Mouse (Mus musculus): ENCODE data around the gene Ttll10. TPM values are rescaled to one million over a fixed set of nuclear protein-coding genes. Genes with fewer than 3 reads are reported as not detected.

The Ttll10 gene
- polyA plus RNA-seq, 1 experiment, result not detected

- no peak overlapping the region for H3K4me3 ChIP-seq (replicated peaks; ENCODE audit: control insufficient read depth, low read depth, low read length)
- TF ChIP-seq CTCF (IDR thresholded peaks at IDR 0.05; ENCODE audit: control insufficient read depth, insufficient read depth, low read length) (no peak), POLR2A (IDR thresholded peaks at IDR 0.05; ENCODE audit: borderline replicate concordance, control insufficient read depth, low read depth, low read length) (no peak)
- peaks cover 14% of the 10 kb centered on the region for H3K4me1 ChIP-seq (ENCODE audit: control insufficient read depth, insufficient read depth, low read length)
- 86% methylated on average over 7 of the region's 7 CpGs for WGBS
- no peak overlapping the region for H3K27ac ChIP-seq (ENCODE audit: control insufficient read depth, insufficient read depth, low read depth, low read length, poor library complexity)
Observed at GRCm38 (mm10) chr4:156028580-156028979, 30.6 kb downstream of the Ttll10 start.

DNA sequence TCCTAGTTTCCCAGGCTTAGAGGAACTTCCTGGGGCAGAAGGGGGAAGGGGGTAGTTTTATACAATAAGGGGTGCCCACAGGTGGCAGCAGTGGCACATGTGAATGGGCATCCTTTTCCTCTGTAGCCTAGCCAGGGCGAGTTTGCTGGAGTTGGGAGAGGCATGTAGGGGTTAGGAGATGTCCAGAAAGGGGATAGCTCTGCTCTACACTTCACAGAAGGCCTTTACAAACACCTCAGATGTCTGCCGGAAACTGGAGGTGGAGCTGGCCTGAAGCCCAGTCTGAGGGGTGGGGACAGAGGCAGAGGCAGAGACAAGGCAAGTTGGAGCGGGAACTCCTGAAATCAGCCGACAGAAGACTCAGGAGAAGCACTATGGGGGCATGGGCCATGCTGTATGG, 33.2 kb downstream of the Ttll10 start, which contains the start of gene Tnfrsf18:
Tnfrsf18 (plus strand) TSS at position 152 of the 400 bp plus-strand sequence.
- TF ChIP-seq CTCF (IDR thresholded peaks at IDR 0.05; ENCODE audit: control insufficient read depth, insufficient read depth, low read length), result peak; percentile 58
- TF ChIP-seq POLR2A (IDR thresholded peaks at IDR 0.05; ENCODE audit: borderline replicate concordance, control insufficient read depth, low read depth, low read length), result no peak
- H3K27ac ChIP-seq (ENCODE audit: control insufficient read depth, insufficient read depth, low read depth, low read length, poor library complexity), result peak within 1 kb of the TSS; percentile 45
- H3K4me3 ChIP-seq (replicated peaks; ENCODE audit: control insufficient read depth, low read depth, low read length), result peak within 1 kb of the TSS; percentile 63
- peaks cover 5% of the 10 kb centered on the region; the same call in 1 of the 2 replicates for H3K4me1 ChIP-seq (ENCODE audit: control insufficient read depth, insufficient read depth, low read length)
- 3% methylated on average over 4 of the region's 4 CpGs for WGBS

DNA sequence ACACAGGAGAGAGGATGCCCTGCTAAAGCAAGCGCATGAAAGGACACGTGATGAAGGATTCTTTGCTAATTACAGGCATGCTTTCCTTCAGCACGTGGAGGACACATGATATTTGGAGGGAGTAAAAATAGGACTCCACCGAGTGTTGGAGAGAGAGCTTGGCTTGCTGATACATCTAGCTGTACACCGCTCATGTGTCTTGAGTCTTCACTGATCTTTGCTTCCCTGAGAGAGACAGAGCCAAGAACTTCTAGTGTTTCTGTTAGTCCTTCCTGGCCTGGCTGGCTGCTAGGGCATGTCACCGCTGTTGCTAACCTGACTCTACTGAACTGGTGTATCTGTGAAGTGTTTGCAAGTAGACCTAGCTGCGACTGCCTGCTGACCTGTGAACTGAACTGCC, 35.0 kb downstream of the Ttll10 start:
- TF ChIP-seq POLR2A (IDR thresholded peaks at IDR 0.05; ENCODE audit: borderline replicate concordance, control insufficient read depth, low read depth, low read length), result no peak
- TF ChIP-seq CTCF (IDR thresholded peaks at IDR 0.05; ENCODE audit: control insufficient read depth, insufficient read depth, low read length), result no peak
- Histone ChIP-seq H3K27ac (ENCODE audit: control insufficient read depth, insufficient read depth, low read depth, low read length, poor library complexity) (no peak overlapping the region), H3K4me1 (ENCODE audit: control insufficient read depth, insufficient read depth, low read length) (peaks cover 5% of the 10 kb centered on the region; the same call in 1 of the 2 replicates), H3K4me3 (replicated peaks; ENCODE audit: control insufficient read depth, low read depth, low read length) (no peak overlapping the region)
- whole genome bisulfite sequencing, result 83% methylated on average over 7 of the region's 7 CpGs

DNA sequence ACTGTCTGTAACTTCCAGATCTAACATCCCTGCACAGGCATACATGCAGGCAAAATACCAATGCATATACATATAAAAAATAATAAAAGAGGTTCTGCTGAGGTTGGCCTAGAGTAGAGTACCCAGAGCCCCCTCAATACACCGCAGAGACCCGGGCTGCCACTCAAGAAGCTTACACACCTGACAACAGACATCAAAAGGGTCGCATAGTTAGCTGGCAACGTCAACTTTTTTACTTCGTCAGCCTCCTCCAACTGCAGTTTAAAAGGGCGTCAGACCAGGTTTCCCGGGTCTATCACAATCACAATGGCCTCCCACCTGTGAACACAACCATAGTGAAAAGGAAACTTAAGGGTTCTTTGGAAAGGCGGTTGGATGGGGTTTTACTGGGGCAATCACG, 35.7 kb downstream of the Ttll10 start:
- Histone ChIP-seq H3K4me3 (replicated peaks; ENCODE audit: control insufficient read depth, low read depth, low read length) (no peak overlapping the region), H3K4me1 (ENCODE audit: control insufficient read depth, insufficient read depth, low read length) (peaks cover 5% of the 10 kb centered on the region; the same call in 1 of the 2 replicates), H3K27ac (ENCODE audit: control insufficient read depth, insufficient read depth, low read depth, low read length, poor library complexity) (no peak overlapping the region)
- TF ChIP-seq POLR2A (IDR thresholded peaks at IDR 0.05; ENCODE audit: borderline replicate concordance, control insufficient read depth, low read depth, low read length) (no peak), CTCF (IDR thresholded peaks at IDR 0.05; ENCODE audit: control insufficient read depth, insufficient read depth, low read length) (no peak)
- 89% methylated on average over 9 of the region's 9 CpGs for WGBS

DNA sequence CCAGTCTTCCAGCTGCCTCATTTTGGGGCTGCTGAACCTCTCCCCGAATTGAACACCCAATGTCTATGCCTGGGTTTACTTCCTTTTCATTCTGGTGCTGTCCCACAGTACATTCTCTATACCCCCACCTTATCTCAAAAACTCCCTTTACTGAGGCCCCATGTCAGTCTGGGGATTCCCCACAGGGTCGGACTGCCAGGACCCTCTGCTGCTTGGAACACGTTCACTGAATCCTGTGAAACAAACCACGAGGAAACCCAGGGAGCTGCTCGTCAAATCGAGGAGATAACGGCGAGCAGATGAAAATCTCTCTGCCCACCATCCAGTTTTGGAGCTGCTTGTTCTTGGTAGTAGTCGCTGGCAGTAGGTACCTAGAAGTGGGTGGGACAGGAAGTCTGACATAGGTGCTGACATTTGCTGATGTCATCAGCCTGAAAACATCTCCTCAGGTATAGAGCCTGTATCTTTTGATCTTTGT, 37.2 kb downstream of the Ttll10 start:
- 26% methylated on average over 9 of the region's 9 CpGs for WGBS

GRCm38 (mm10) chr4:156021381-156021780, 37.8 kb downstream of the Ttll10 start:
- 52% methylated on average over 3 of the region's 3 CpGs for WGBS
- no peak overlapping the region for H3K4me3 ChIP-seq (replicated peaks; ENCODE audit: control insufficient read depth, low read depth, low read length)
- peaks cover 4% of the 10 kb centered on the region; the same call in 1 of the 2 replicates for H3K4me1 ChIP-seq (ENCODE audit: control insufficient read depth, insufficient read depth, low read length)
- no peak for TF ChIP-seq CTCF (IDR thresholded peaks at IDR 0.05; ENCODE audit: control insufficient read depth, insufficient read depth, low read length)
- TF ChIP-seq POLR2A (IDR thresholded peaks at IDR 0.05; ENCODE audit: borderline replicate concordance, control insufficient read depth, low read depth, low read length), result no peak
- H3K27ac ChIP-seq (ENCODE audit: control insufficient read depth, insufficient read depth, low read depth, low read length, poor library complexity), result no peak overlapping the region

More for the DNA sequence above, 37.2 kb downstream of the Ttll10 start:
- peak overlapping the region; percentile 37; the same call in 1 of the 2 replicates for H3K27ac ChIP-seq (ENCODE audit: control insufficient read depth, insufficient read depth, low read depth, low read length, poor library complexity)
- H3K4me3 ChIP-seq (replicated peaks; ENCODE audit: control insufficient read depth, low read depth, low read length), result no peak overlapping the region
- H3K4me1 ChIP-seq (ENCODE audit: control insufficient read depth, insufficient read depth, low read length), result peaks cover 5% of the 10 kb centered on the region; the same call in 1 of the 2 replicates
- TF ChIP-seq POLR2A (IDR thresholded peaks at IDR 0.05; ENCODE audit: borderline replicate concordance, control insufficient read depth, low read depth, low read length) (no peak), CTCF (IDR thresholded peaks at IDR 0.05; ENCODE audit: control insufficient read depth, insufficient read depth, low read length) (no peak)

GRCm38 (mm10) chr4:156019771-156020170, 39.4 kb downstream of the Ttll10 start:
- H3K27ac ChIP-seq (ENCODE audit: control insufficient read depth, insufficient read depth, low read depth, low read length, poor library complexity), result no peak overlapping the region
- WGBS, result 89% methylated on average over 12 of the region's 12 CpGs
- TF ChIP-seq CTCF (IDR thresholded peaks at IDR 0.05; ENCODE audit: control insufficient read depth, insufficient read depth, low read length) (no peak), POLR2A (IDR thresholded peaks at IDR 0.05; ENCODE audit: borderline replicate concordance, control insufficient read depth, low read depth, low read length) (no peak)
- H3K4me3 ChIP-seq (replicated peaks; ENCODE audit: control insufficient read depth, low read depth, low read length), result no peak overlapping the region
- no peaks in the 10 kb centered on the region for H3K4me1 ChIP-seq (ENCODE audit: control insufficient read depth, insufficient read depth, low read length)

DNA sequence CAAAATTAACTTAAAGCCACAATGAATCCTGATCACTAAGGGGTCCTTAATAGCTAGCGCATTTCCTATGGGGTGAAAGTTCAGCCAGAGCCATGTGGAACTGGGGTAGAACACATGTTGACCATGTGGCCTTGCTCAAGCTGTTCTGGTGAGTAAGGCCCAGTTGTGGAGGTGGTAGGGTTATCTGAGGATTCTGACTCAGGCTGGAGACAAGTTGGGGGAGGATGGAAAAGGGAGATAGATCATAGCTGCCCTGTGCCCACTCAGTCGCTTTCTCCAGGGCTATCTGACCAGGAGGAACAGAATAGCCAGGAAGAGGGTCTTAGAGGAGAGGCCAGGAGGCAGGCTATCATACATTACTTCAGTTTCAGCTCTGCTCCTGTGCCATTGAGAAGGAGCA, 44.8 kb downstream of the Ttll10 start:
- Histone ChIP-seq H3K27ac (ENCODE audit: control insufficient read depth, insufficient read depth, low read depth, low read length, poor library complexity) (no peak overlapping the region), H3K4me3 (replicated peaks; ENCODE audit: control insufficient read depth, low read depth, low read length) (no peak overlapping the region), H3K4me1 (ENCODE audit: control insufficient read depth, insufficient read depth, low read length) (no peaks in the 10 kb centered on the region; the same call in 1 of the 2 replicates)
- TF ChIP-seq CTCF (IDR thresholded peaks at IDR 0.05; ENCODE audit: control insufficient read depth, insufficient read depth, low read length), result no peak
- no peak for TF ChIP-seq POLR2A (IDR thresholded peaks at IDR 0.05; ENCODE audit: borderline replicate concordance, control insufficient read depth, low read depth, low read length)
- 89% methylated on average over 2 of the region's 2 CpGs for WGBS

Data from bone marrow, adult 2 months (tissue).